Mouse (Mus musculus): ENCODE results near the gene Baiap2. TPM values are rescaled to one million over a fixed set of nuclear protein-coding genes. Genes with fewer than 3 reads are reported as not detected.

Baiap2 gene
- 10 to 100 TPM; 19.8 to 24.5 TPM for total RNA-seq (2023)

DNA sequence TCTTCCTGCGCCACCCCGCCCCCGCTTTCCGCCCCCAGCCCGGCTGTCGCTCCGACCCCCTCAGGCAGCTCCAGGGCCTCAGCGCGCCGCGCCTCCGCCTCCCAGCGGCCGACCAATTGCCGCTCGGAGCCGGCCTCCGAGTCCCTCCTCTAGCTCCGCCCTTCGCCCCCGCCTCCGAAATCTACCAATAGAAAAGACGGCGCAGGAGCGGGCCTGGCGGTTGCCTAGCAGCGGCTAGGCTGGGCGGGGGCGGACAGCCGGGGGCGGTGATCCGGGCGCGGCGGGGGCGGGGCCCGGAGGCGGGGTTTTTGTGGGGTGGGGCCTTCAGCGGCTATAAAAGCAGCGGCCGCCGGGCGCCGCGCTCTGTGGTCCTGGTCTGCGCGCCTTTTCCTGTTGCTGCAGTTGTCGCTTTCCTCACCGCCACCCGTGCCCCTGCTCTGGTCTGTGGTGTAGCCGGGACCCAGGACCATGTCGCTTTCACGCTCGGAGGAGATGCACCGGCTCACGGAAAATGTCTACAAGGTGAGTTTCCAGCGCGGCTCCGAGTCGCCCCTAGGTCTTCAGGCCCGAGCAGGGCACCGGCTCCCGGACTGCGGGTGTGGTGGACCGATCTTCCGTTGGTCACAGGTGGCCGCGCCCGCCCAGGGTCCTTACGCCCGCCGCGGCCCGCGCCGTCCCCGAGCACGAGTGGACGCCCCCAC lies at the start of gene Baiap2:
Gene Baiap2 (plus strand): TSS at position 37 of the 701 bp plus-strand sequence.

DNA sequence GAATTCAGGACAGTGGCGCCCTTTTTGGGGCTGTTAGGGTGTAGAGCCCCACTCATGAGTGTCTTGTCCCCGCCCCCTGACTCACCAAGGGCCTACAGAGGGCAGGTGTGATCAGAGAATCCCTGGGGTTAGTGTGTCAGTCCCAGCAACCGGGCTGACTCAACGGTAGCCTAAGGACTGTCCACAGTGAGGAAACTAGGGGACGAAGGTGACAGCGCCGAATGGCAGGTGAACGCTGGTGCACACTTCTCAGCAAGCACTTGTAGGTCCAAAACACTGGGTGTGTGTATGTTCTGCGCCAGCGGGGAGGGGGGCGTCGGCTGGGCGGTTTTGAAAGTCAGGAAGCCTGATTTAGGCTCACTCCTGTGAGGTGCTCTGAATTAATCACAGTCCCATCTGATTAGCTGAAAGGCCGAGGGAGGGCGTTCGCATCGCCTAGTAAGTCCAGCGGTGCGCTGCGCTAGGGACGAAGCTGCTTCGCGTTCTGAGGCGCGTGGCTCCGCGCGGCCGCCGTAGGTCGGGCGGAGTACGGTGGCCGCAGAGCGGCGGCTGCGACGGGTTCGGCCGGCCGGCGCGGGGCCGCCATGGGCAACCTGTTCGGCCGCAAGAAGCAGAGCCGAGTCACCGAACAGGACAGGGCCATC lies 29.1 kb upstream of the Baiap2 start, which contains the start of gene Chmp6:
Gene Chmp6 (plus strand): TSS at position 151 of the 644 bp plus-strand sequence.

DNA sequence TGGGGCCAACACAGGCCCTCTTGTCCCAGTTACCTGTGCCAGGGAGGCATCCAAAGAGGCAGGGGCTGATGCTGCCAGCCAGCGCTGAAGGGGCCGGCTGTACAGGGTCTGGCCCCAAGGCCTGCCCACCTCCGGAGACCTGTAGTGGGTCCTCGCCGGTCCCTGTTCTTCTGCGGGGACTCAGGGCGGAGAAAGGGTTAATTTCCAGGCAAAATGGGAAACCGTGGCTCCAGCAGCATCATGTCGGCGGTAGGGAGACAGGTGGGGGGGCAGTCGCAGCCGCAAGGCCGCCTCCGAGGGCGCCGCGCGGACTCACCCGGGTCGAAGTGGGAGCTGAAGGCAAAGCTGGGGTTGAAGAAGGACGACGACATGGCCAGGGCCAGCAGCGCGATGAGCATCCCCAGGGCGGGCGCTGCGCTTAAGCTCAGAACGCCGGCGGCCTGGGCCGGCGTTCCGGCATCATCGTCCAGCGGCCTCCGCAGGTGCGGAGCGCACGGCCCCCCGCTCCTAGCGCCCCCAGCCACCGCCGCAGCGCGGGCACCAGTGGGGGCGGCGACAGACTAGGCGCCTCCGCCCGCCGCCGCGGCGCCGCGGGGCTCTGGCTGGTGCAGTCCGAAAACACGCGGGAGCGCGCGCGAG lies 104.1 kb downstream of the Baiap2 start, which contains the start of gene Aatk:
Gene Aatk (minus strand): TSS at position 615 of the 639 bp plus-strand sequence.

Other genes starting within 250 kb of the Baiap2 start
- 10 to 100 TPM; 31.8 to 34.3 TPM for gene Chmp6, start 29.3 kb upstream of the Baiap2 start, total RNA-seq (2023)
- 10 to 100 TPM; 15.1 to 21.4 TPM for gene Aatk, start 104.4 kb downstream of the Baiap2 start, total RNA-seq (2023)
- gene Cep131, start 144.1 kb downstream of the Baiap2 start, total RNA-seq (2023), result 10 to 100 TPM in 1 of 2 experiments, 1 to 10 TPM in 1; 8.8 to 12.5 TPM
- gene Tepsin, start 156.0 kb downstream of the Baiap2 start, total RNA-seq (2023), result 10 to 100 TPM; 15.8 to 17.8 TPM
- gene Ndufaf8, start 156.2 kb downstream of the Baiap2 start, total RNA-seq (2023), result 10 to 100 TPM; 26.6 to 27.0 TPM
- 100 to 1,000 TPM; 102 to 104 TPM for gene Slc38a10, start 208.6 kb downstream of the Baiap2 start, total RNA-seq (2023)

All from monocyte, adult 59 days (primary cell).